Mouse (Mus musculus): ENCODE results near the gene Plau.

Plau gene

GRCm38 (mm10) chr14:20844671-20845576, 8.5 kb downstream of the Plau start:
- in situ Hi-C loops (cut with MboI) = no loop called here

- in situ Hi-C loops (cut with MboI) = no loop called here
Measured at GRCm38 (mm10) chr14:20845577-20846088, 9.2 kb downstream of the Plau start.

GRCm38 (mm10) chr14:20846214-20846613, 9.8 kb downstream of the Plau start:
- in situ Hi-C loops (cut with MboI) = no loop called here

GRCm38 (mm10) chr14:20847637-20848129, 11.2 kb downstream of the Plau start:
- in situ Hi-C loops (cut with MboI) = no loop called here

- in situ Hi-C loops (cut with MboI) = no loop called here
Measured at GRCm38 (mm10) chr14:20849753-20850152, 13.3 kb downstream of the Plau start.

- in situ Hi-C loops (cut with MboI) = no loop called here
Measured at GRCm38 (mm10) chr14:20850498-20850897, 14.0 kb downstream of the Plau start.

- in situ Hi-C loops (cut with MboI) = no loop called here
Measured at GRCm38 (mm10) chr14:20851776-20852175, 15.3 kb downstream of the Plau start.

- in situ Hi-C loops (cut with MboI) = no loop called here
Measured at GRCm38 (mm10) chr14:20861152-20861551, 24.7 kb downstream of the Plau start.

- in situ Hi-C loops (cut with MboI) = no loop called here
Measured at GRCm38 (mm10) chr14:20861559-20861958, 25.1 kb downstream of the Plau start.

GRCm38 (mm10) chr14:20863306-20864065, 27.0 kb downstream of the Plau start:
- in situ Hi-C loops (cut with MboI) = no loop called here

GRCm38 (mm10) chr14:20864192-20864591, 27.7 kb downstream of the Plau start:
- in situ Hi-C loops (cut with MboI) = no loop called here

- in situ Hi-C loops (cut with MboI) = no loop called here
Measured at GRCm38 (mm10) chr14:20865604-20866003, 29.1 kb downstream of the Plau start.

- in situ Hi-C loops (cut with MboI) = no loop called here
Measured at GRCm38 (mm10) chr14:20866365-20866764, 29.9 kb downstream of the Plau start.

GRCm38 (mm10) chr14:20870110-20870509, 33.6 kb downstream of the Plau start:
- in situ Hi-C loops (cut with MboI) = loop anchor here (10.0 kb wide), 1 partner anchor 105 kb away; no protein-coding TSS in a partner anchor

GRCm38 (mm10) chr14:20871495-20871894, 35.0 kb downstream of the Plau start:
- in situ Hi-C loops (cut with MboI) = loop anchor here (10.0 kb wide), 1 partner anchor 107 kb away; no protein-coding TSS in a partner anchor

- in situ Hi-C loops (cut with MboI) = loop anchor here (10.0 kb wide), 1 partner anchor 109 kb away; no protein-coding TSS in a partner anchor
Measured at GRCm38 (mm10) chr14:20873307-20873706, 36.8 kb downstream of the Plau start.

- in situ Hi-C loops (cut with MboI) = loop anchor here (10.0 kb wide), 1 partner anchor 109 kb away; no protein-coding TSS in a partner anchor
Measured at GRCm38 (mm10) chr14:20873931-20874330, 37.5 kb downstream of the Plau start.

GRCm38 (mm10) chr14:20884691-20885090, 48.2 kb downstream of the Plau start:
- in situ Hi-C loops (cut with MboI) = no loop called here

GRCm38 (mm10) chr14:20885091-20885888, 48.8 kb downstream of the Plau start:
- in situ Hi-C loops (cut with MboI) = no loop called here

- in situ Hi-C loops (cut with MboI) = no loop called here
Measured at GRCm38 (mm10) chr14:20886266-20886665, 49.8 kb downstream of the Plau start.

GRCm38 (mm10) chr14:20887541-20888085, 51.2 kb downstream of the Plau start:
- in situ Hi-C loops (cut with MboI) = no loop called here
